Mouse (Mus musculus): ENCODE measurements around the gene Znrf2.

- TF ChIP-seq GATA1 (IDR thresholded peaks at IDR 0.05; ENCODE audit: borderline replicate concordance, low read length) (no peak), FLI1 (IDR thresholded peaks at IDR 0.05; ENCODE audit: low read length) (no peak)
These were observed 35.1 kb downstream of the Znrf2 start for GRCm38 (mm10) chr6:54851778-54852177.
